Mouse (Mus musculus): ENCODE data around the gene Sez6l. TPM values are rescaled to one million over a fixed set of nuclear protein-coding genes. Genes with fewer than 3 reads are reported as not detected.

Sez6l gene
- polyA plus RNA-seq, 1 experiment: 0.17 TPM

DNA sequence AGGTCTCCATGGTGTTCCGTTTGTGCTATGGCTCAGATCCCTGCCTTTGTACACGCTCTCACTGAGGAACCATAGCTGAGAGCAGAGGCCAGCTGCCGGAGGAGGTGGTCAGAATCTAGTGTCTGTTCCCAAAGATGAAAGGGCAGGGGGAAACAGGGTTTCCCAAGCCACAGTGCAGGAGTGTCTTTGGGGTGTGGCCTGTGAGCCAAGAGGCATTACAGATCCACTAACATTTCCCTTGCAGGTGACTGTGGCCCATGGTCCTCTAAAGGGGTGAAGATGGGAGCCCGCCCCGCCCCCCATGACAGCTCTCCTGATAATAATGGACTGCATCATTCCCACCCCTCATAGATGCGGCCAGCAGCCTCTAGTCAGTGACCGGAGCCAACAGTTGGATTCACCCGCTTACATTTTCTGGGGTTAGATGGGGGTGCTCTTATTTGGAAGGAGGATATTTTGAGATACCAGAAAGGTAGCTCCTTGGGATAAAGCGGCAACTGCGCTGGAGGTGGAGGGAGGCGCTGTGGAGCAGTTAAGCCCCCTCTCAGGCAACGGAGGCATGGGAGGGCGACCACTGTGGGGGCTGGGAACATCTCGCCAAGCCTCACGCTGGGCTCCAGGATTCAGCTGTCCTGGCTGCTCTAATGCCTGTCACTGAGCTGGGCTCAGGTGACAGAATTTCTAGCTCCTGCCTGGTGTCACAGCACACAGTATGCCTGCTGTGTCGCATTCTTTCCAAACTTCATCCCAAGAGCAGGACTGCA lies 43.5 kb downstream of the Sez6l start:
- 55% methylated on average over 16 of the region's 16 CpGs for WGBS
- Histone ChIP-seq H3K27me3 (replicated peaks; ENCODE audit: control insufficient read depth, insufficient read depth, low read length) (no peaks in the 10 kb centered on the region), H3K36me3 (ENCODE audit: control insufficient read depth, insufficient read depth, low read length) (no peaks in the 10 kb centered on the region), H3K27ac (ENCODE audit: insufficient read depth, low read depth, low read length) (no peak overlapping the region), H3K4me3 (ENCODE audit: insufficient read depth, low read depth, low read length) (no peak overlapping the region), H3K4me1 (ENCODE audit: control insufficient read depth, insufficient read depth, low read length) (no peaks in the 10 kb centered on the region)
- TF ChIP-seq POLR2A (IDR thresholded peaks at IDR 0.05; ENCODE audit: low read depth, low read length) (no peak), CTCF (conservative IDR thresholded peaks at IDR 0.05; ENCODE audit: insufficient read depth, insufficient read length, low read depth, low read length) (no peak)
- no peak for DNase-seq

DNA sequence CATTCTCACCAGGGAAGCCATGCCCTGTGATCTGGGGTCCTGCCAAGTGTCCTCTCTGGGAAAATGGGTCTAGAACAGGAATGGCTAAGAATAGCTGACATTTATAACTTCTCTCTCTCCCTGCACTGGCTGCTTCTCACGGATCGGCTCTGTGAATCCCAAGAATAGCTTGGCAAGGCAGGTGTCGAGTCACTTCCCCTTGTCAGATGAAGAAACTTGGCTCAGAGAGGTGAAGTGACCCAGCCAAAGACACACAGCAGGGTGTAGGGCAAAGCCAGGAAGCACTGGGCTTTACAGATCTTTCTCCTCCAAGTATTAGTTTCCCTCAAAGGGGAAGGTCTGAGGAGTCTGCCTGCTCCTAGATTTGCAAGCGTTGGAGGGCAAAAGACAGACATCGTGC lies 44.1 kb downstream of the Sez6l start:
- Histone ChIP-seq H3K4me3 (ENCODE audit: insufficient read depth, low read depth, low read length) (no peak overlapping the region), H3K27ac (ENCODE audit: insufficient read depth, low read depth, low read length) (no peak overlapping the region), H3K36me3 (ENCODE audit: control insufficient read depth, insufficient read depth, low read length) (no peaks in the 10 kb centered on the region), H3K27me3 (replicated peaks; ENCODE audit: control insufficient read depth, insufficient read depth, low read length) (no peaks in the 10 kb centered on the region), H3K4me1 (ENCODE audit: control insufficient read depth, insufficient read depth, low read length) (no peaks in the 10 kb centered on the region)
- WGBS: 56% methylated on average over 5 of the region's 5 CpGs
- no peak for TF ChIP-seq CTCF (conservative IDR thresholded peaks at IDR 0.05; ENCODE audit: insufficient read depth, insufficient read length, low read depth, low read length)
- no peak for DNase-seq

DNA sequence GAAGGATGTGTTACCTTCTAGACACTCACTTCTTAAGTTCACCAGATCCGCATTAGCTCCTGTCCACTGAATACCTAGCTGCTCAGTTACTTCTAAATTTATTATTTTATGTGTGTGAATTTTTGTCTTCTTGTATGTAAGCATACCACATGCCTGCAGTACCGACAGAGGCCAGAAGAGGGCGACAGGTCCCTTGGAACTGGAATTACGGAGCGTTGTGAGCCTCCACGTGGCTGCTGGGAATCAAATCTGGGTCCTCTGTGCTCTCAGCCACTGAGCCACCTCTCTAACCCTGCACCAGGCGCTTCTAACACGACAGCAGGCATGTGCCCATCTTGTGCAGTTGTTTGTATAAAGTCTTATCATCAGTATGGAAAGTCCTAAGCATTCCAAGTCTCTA lies 44.8 kb downstream of the Sez6l start:
- 73% methylated on average over 8 of the region's 8 CpGs for WGBS
- no peak for DNase-seq

DNA sequence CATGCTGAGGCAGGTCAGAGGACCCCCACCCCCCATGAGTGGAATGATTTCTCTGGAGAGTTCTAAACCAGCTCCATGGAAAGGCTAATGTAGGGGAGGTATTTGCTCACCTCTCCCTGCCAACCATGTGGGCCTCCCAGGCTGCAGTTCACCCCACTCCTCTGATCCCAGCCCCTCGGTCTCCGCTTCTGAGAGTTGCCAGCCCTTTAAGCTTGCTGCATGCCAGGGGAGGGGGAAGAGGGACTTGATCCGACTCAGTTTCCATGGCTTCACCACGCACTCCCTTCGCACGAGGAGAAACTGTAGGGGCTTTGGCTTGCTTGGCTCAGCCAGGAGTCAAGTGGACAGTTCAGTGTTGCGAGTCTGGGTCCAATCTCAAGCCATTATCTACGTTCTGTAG lies 45.9 kb downstream of the Sez6l start:
- Histone ChIP-seq H3K36me3 (ENCODE audit: control insufficient read depth, insufficient read depth, low read length) (no peaks in the 10 kb centered on the region), H3K4me3 (ENCODE audit: insufficient read depth, low read depth, low read length) (no peak overlapping the region), H3K4me1 (ENCODE audit: control insufficient read depth, insufficient read depth, low read length) (no peaks in the 10 kb centered on the region), H3K27me3 (replicated peaks; ENCODE audit: control insufficient read depth, insufficient read depth, low read length) (no peaks in the 10 kb centered on the region), H3K27ac (ENCODE audit: insufficient read depth, low read depth, low read length) (no peak overlapping the region)
- no peak for DNase-seq
- 83% methylated on average over 8 of the region's 8 CpGs for WGBS
- TF ChIP-seq POLR2A (IDR thresholded peaks at IDR 0.05; ENCODE audit: low read depth, low read length): no peak
- TF ChIP-seq CTCF (conservative IDR thresholded peaks at IDR 0.05; ENCODE audit: insufficient read depth, insufficient read length, low read depth, low read length): no peak

More for the DNA sequence above, 44.8 kb downstream of the Sez6l start:
- H3K4me3 ChIP-seq (ENCODE audit: insufficient read depth, low read depth, low read length): no peak overlapping the region
- no peaks in the 10 kb centered on the region for H3K27me3 ChIP-seq (replicated peaks; ENCODE audit: control insufficient read depth, insufficient read depth, low read length)
- no peaks in the 10 kb centered on the region for H3K36me3 ChIP-seq (ENCODE audit: control insufficient read depth, insufficient read depth, low read length)
- TF ChIP-seq POLR2A (IDR thresholded peaks at IDR 0.05; ENCODE audit: low read depth, low read length) (no peak), CTCF (conservative IDR thresholded peaks at IDR 0.05; ENCODE audit: insufficient read depth, insufficient read length, low read depth, low read length) (peak; percentile 34; the same call in 1 of the 2 replicates)
- H3K27ac ChIP-seq (ENCODE audit: insufficient read depth, low read depth, low read length): no peak overlapping the region
- no peaks in the 10 kb centered on the region for H3K4me1 ChIP-seq (ENCODE audit: control insufficient read depth, insufficient read depth, low read length)

DNA sequence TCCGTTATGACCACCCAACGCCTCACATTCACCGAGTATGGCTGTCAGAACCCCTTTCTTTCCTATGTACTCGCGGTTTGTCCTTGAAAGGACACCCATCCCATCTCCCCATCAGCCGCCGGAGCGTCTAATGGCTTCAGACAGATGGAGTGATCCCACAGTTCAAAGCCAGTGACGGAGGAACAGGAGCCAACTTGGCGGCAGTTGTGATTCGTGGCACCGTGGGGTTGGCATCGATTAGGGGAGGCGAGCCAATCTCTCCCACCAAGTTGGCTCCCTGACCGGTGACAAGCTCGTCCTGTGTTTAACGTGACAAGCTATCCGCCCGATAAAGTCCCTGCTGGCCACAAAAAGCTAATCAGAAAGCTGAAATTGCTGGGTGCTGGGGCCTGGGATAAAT lies 50.0 kb downstream of the Sez6l start:
- no peak for TF ChIP-seq CTCF (conservative IDR thresholded peaks at IDR 0.05; ENCODE audit: insufficient read depth, insufficient read length, low read depth, low read length)
- no peak for TF ChIP-seq POLR2A (IDR thresholded peaks at IDR 0.05; ENCODE audit: low read depth, low read length)
- Histone ChIP-seq H3K27ac (ENCODE audit: insufficient read depth, low read depth, low read length) (no peak overlapping the region), H3K27me3 (replicated peaks; ENCODE audit: control insufficient read depth, insufficient read depth, low read length) (no peaks in the 10 kb centered on the region), H3K36me3 (ENCODE audit: control insufficient read depth, insufficient read depth, low read length) (no peaks in the 10 kb centered on the region), H3K4me3 (ENCODE audit: insufficient read depth, low read depth, low read length) (no peak overlapping the region), H3K4me1 (ENCODE audit: control insufficient read depth, insufficient read depth, low read length) (no peaks in the 10 kb centered on the region)
- 85% methylated on average over 19 of the region's 19 CpGs for WGBS
- DNase-seq: no peak

DNA sequence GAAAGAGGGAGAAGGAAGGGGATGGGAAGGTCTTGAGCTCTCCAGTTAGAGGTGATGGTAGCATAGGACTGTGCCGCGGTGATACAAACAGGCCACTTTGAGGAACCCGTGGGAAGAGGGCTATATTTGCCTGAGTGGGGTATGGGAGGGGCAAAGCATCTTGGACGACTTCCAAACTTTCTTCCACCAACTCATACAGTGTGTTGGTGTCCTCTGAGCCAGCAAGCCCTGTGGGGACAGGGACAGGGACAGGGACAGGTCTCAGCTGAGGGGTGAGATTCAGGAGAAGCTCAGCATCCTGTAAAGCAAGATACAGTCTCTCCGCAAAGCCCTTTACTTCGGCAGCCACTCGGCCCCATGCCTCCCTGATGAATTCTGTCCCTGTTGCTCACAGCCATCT lies 50.5 kb downstream of the Sez6l start:
- DNase-seq: no peak
- no peaks in the 10 kb centered on the region for H3K27me3 ChIP-seq (replicated peaks; ENCODE audit: control insufficient read depth, insufficient read depth, low read length)
- H3K27ac ChIP-seq (ENCODE audit: insufficient read depth, low read depth, low read length): no peak overlapping the region
- TF ChIP-seq POLR2A (IDR thresholded peaks at IDR 0.05; ENCODE audit: low read depth, low read length): no peak
- no peak for TF ChIP-seq CTCF (conservative IDR thresholded peaks at IDR 0.05; ENCODE audit: insufficient read depth, insufficient read length, low read depth, low read length)
- no peak overlapping the region for H3K4me3 ChIP-seq (ENCODE audit: insufficient read depth, low read depth, low read length)
- 70% methylated on average over 7 of the region's 7 CpGs for WGBS
- H3K36me3 ChIP-seq (ENCODE audit: control insufficient read depth, insufficient read depth, low read length): no peaks in the 10 kb centered on the region
- no peaks in the 10 kb centered on the region for H3K4me1 ChIP-seq (ENCODE audit: control insufficient read depth, insufficient read depth, low read length)

DNA sequence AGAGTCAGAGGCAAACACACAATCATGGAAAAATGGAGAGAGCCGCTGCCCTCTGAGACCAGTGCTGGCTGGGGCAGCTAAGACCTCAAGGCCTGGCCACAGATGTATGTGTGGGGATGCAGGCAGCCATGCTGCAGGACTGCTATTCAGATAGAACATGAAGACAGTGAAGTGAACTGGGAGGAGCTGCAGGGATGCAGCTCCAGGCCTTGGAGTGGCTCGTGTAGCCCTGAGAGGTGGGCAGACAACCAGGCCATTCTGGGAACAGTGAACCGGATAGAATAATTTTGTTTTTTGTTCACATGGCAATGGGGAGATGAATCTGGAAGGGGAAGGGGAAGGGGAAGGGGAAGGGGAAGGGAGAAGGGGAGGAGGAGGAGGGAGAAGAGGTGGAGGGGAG lies 51.0 kb downstream of the Sez6l start:
- 82% methylated on average over 3 of the region's 3 CpGs for WGBS

More for the DNA sequence above, 51.0 kb downstream of the Sez6l start:
- Histone ChIP-seq H3K27ac (ENCODE audit: insufficient read depth, low read depth, low read length) (no peak overlapping the region), H3K27me3 (replicated peaks; ENCODE audit: control insufficient read depth, insufficient read depth, low read length) (no peaks in the 10 kb centered on the region), H3K4me1 (ENCODE audit: control insufficient read depth, insufficient read depth, low read length) (no peaks in the 10 kb centered on the region), H3K36me3 (ENCODE audit: control insufficient read depth, insufficient read depth, low read length) (no peaks in the 10 kb centered on the region), H3K4me3 (ENCODE audit: insufficient read depth, low read depth, low read length) (no peak overlapping the region)
- DNase-seq: no peak
- TF ChIP-seq POLR2A (IDR thresholded peaks at IDR 0.05; ENCODE audit: low read depth, low read length): no peak
- TF ChIP-seq CTCF (conservative IDR thresholded peaks at IDR 0.05; ENCODE audit: insufficient read depth, insufficient read length, low read depth, low read length): no peak

All from kidney, adult 2 months (tissue).